Mouse (Mus musculus) neural tube, embryonic 14.5 days (tissue): ENCODE measurements at regions not wholly inside any gene's neighbourhood (a gene's known extent, or its start where the extent isn't known, plus 50 kb on each side); places are given as distances from the start of the nearest gene placed in this dataset.

Experiments
- ATAC-seq: fragments of 200-750 bp; cut with Nextera tagmentation; 2 replicates; pipeline ENCODE4 v1.8.0; 2017; ENCODE audit warnings: low read depth, mild to moderate bottlenecking, moderate TSS enrichment, moderate library complexity
- H3K27ac ChIP-seq: fragments of 300-500 bp; sonication (generic); 2 replicates; pipeline ENCODE4 v1.5.1; 2014; ENCODE audit warnings: low read depth, mild to moderate bottlenecking, control low read depth, low read length, moderate library complexity, mixed read lengths
- H3K27me3 ChIP-seq: fragments of 300-500 bp; sonication (generic); 2 replicates; pipeline ENCODE4 v1.6.1; 2014; ENCODE audit warnings: low read length; ENCODE audit not compliant: control insufficient read depth, insufficient read depth
- H3K36me3 ChIP-seq: fragments of 300-500 bp; sonication (generic); 2 replicates; pipeline ENCODE4 v1.6.1; 2014; ENCODE audit warnings: low read length, mixed read lengths; ENCODE audit not compliant: control insufficient read depth, insufficient read depth
- H3K4me1 ChIP-seq: fragments of 300-500 bp; sonication (generic); 2 replicates; pipeline ENCODE4 v1.6.1; 2014; ENCODE audit warnings: low read length; ENCODE audit not compliant: control insufficient read depth, insufficient read depth
- H3K4me2 ChIP-seq: fragments of 300-500 bp; sonication (generic); 2 replicates; pipeline ENCODE4 v1.6.1; 2014; ENCODE audit warnings: mild to moderate bottlenecking, low read depth, low read length, control low read depth
- H3K4me3 ChIP-seq: fragments of 300-500 bp; sonication (generic); 2 replicates; pipeline ENCODE4 v1.5.1; 2014; ENCODE audit warnings: low read depth, low read length, control low read depth, mixed read lengths
- H3K9ac ChIP-seq: fragments of 300-500 bp; sonication (generic); replicated peaks from 2 replicates; pipeline ENCODE4 v1.6.1; 2014; ENCODE audit warnings: low read depth, mild to moderate bottlenecking, control low read depth, low read length, mixed read lengths
- H3K9me3 ChIP-seq: fragments of 300-500 bp; sonication (generic); 2 replicates; pipeline ENCODE4 v1.6.1; 2016; ENCODE audit warnings: low read length; ENCODE audit not compliant: control insufficient read depth
- WGBS: fragments of 180-500 bp; shearing (Covaris S2); extraction: QIAGEN DNeasy Blood & Tissue Kit; methylation state at CpG from one replicate; pipeline ENCODE4 v1.1.7; 2014; 5-methylcytosine and 5-hydroxymethylcytosine counted together

- Histone ChIP-seq H3K36me3 (no peaks in the 10 kb centered on the region), H3K4me2 (no peak overlapping the region), H3K27ac (no peak overlapping the region), H3K9me3 (no peaks in the 10 kb centered on the region), H3K4me3 (no peak overlapping the region), H3K4me1 (no peaks in the 10 kb centered on the region), H3K27me3 (no peaks in the 10 kb centered on the region), H3K9ac (no peak overlapping the region)
- ATAC-seq = no peak
- 87% methylated on average over 11 of the region's 11 CpGs for WGBS
Measured at GRCm38 (mm10) chr3:34825036-34825435, 174.8 kb downstream of the Sox2 start.

- no peaks in the 10 kb centered on the region for H3K9me3 ChIP-seq
Measured at GRCm38 (mm10) chr3:34826396-34826795, 176.2 kb downstream of the Sox2 start.

GRCm38 (mm10) chr3:34828453-34829206, 178.4 kb downstream of the Sox2 start:
- no peaks in the 10 kb centered on the region for H3K36me3 ChIP-seq
- ATAC-seq = no peak
- H3K4me3 ChIP-seq = no peak overlapping the region
- 58% methylated on average over 9 of the region's 9 CpGs for WGBS
- no peaks in the 10 kb centered on the region for H3K9me3 ChIP-seq
- H3K9ac ChIP-seq = no peak overlapping the region
- H3K27me3 ChIP-seq = no peaks in the 10 kb centered on the region
- H3K4me2 ChIP-seq = no peak overlapping the region
- no peaks in the 10 kb centered on the region for H3K4me1 ChIP-seq
- H3K27ac ChIP-seq = no peak overlapping the region

More at GRCm38 (mm10) chr3:34826396-34826795, 176.2 kb downstream of the Sox2 start:
- Histone ChIP-seq H3K4me1 (no peaks in the 10 kb centered on the region), H3K4me3 (no peak overlapping the region), H3K9ac (no peak overlapping the region), H3K4me2 (no peak overlapping the region), H3K36me3 (no peaks in the 10 kb centered on the region), H3K27ac (no peak overlapping the region), H3K27me3 (no peaks in the 10 kb centered on the region)
- ATAC-seq = no peak
- 91% methylated on average over 5 of the region's 5 CpGs for WGBS

DNA sequence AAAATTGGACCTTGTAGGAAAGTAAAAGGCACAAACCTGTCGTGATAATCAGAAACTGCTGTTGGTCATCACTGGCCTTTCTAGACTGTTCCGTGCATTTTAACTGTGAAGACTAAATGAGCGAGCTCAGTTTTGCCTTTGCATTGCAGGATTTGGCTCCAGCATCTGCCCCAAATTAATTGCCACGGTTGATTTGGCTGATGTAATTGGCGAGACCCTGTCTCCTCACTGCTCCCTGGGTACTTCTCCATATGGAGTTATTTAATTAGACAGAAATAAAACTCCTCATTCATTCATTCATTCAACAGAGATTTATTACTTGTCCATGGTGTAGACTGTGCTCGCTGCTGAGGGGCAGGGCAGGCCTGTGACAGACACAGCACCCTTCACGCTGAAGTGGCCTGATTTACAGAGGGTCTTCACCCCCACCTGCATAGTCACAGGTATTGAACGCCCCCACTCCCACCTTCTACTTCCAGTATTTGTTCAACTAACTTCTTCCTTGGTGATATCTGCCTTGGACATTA, 186.6 kb downstream of the Sox2 start:
- Histone ChIP-seq H3K4me3 (no peak overlapping the region), H3K36me3 (no peaks in the 10 kb centered on the region), H3K9me3 (no peaks in the 10 kb centered on the region), H3K9ac (no peak overlapping the region), H3K27ac (no peak overlapping the region), H3K4me2 (no peak overlapping the region), H3K27me3 (peaks cover 4% of the 10 kb centered on the region; the same call in 1 of the 2 replicates), H3K4me1 (peaks cover 10% of the 10 kb centered on the region)
- peak; percentile 84 for ATAC-seq
- WGBS = 23% methylated on average over 8 of the region's 8 CpGs

- H3K36me3 ChIP-seq = no peaks in the 10 kb centered on the region
- no peaks in the 10 kb centered on the region for H3K9me3 ChIP-seq
- peaks cover 4% of the 10 kb centered on the region; the same call in 1 of the 2 replicates for H3K27me3 ChIP-seq
- 40% methylated on average over 11 of the region's 11 CpGs for WGBS
- no peak overlapping the region for H3K27ac ChIP-seq
- H3K4me3 ChIP-seq = no peak overlapping the region
- H3K4me2 ChIP-seq = no peak overlapping the region
- peak; percentile 50; the same call in 1 of the 2 replicates for ATAC-seq
- peaks cover 10% of the 10 kb centered on the region for H3K4me1 ChIP-seq
- H3K9ac ChIP-seq = no peak overlapping the region
Measured at GRCm38 (mm10) chr3:34837644-34838332, 187.6 kb downstream of the Sox2 start.

GRCm38 (mm10) chr3:34860877-34861649, 210.9 kb downstream of the Sox2 start:
- Histone ChIP-seq H3K9me3 (no peaks in the 10 kb centered on the region), H3K4me1 (peaks cover 2% of the 10 kb centered on the region; the same call in 1 of the 2 replicates), H3K36me3 (no peaks in the 10 kb centered on the region), H3K27me3 (no peaks in the 10 kb centered on the region), H3K27ac (no peak overlapping the region), H3K4me2 (no peak overlapping the region), H3K4me3 (no peak overlapping the region), H3K9ac (no peak overlapping the region)
- ATAC-seq = peak; percentile 65; the same call in 1 of the 2 replicates
- WGBS = 50% methylated on average over 16 of the region's 16 CpGs

DNA sequence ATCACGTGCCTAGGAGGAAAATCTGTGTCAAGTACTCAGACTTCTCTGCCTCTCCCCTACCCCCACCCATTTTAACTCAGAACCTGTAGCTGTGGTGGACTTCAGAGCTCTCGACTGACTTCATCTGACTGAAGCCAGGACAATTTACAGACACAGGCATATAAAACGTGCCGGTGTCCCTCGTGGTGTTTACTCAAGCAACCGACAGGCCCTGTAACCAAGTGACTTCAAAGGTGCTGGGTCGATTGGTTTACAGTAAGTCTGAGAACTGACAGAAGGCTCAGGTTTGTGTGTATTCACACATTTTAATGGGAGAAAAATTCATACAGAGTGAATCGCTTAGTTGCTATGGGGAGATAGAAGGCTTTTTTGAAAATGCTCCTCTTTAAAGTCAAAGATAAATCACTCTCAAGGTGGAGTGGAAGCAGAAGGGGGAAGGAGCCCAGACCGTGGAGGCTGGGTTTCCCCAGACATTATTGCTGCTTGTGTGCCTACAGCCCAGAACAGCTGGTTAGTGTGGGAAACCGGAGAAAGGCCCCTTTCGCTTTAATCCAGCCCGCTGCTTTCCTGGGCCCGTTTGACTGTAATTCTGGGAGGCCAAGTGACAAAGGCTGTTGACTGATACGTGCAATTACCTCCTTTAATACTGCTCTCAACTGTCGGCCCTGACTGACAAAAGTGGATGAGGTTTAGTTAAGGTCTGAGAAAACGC, 218.6 kb downstream of the Sox2 start:
- no peak overlapping the region for H3K4me2 ChIP-seq
- ATAC-seq = peak; percentile 49; the same call in 1 of the 2 replicates
- H3K36me3 ChIP-seq = no peaks in the 10 kb centered on the region
- 17% methylated on average over 16 of the region's 16 CpGs for WGBS
- H3K9me3 ChIP-seq = no peaks in the 10 kb centered on the region
- no peak overlapping the region for H3K4me3 ChIP-seq
- H3K27me3 ChIP-seq = no peaks in the 10 kb centered on the region
- H3K4me1 ChIP-seq = no peaks in the 10 kb centered on the region
- H3K27ac ChIP-seq = no peak overlapping the region
- H3K9ac ChIP-seq = no peak overlapping the region

DNA sequence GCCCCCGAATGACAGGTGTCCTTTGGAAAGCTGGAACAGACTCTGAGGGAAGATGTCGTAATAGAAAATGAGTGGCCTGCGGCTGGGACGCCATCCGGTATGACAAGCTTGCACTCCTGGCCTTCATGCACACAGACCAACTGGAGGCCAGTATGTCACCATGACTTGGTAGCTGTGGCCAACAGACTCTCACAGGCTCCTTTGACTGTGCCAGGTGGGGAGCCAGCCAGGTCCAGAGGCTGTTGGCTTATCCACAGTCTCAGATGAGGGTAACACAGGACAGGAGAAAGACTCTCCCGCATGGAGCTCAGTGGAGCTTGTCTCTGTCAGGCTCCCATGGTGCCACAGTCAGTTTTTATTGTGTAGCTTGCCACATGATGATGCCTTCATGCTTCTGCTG, 219.7 kb downstream of the Sox2 start:
- H3K4me1 ChIP-seq = no peaks in the 10 kb centered on the region
- no peaks in the 10 kb centered on the region for H3K36me3 ChIP-seq
- H3K27ac ChIP-seq = no peak overlapping the region
- ATAC-seq = no peak
- no peaks in the 10 kb centered on the region for H3K27me3 ChIP-seq
- H3K4me3 ChIP-seq = no peak overlapping the region
- whole genome bisulfite sequencing = 90% methylated on average over 6 of the region's 6 CpGs
- H3K9me3 ChIP-seq = no peaks in the 10 kb centered on the region
- no peak overlapping the region for H3K4me2 ChIP-seq
- no peak overlapping the region for H3K9ac ChIP-seq
